Mouse (Mus musculus) urinary bladder, postnatal 25 days (tissue): ENCODE measurements at regions not wholly inside any gene's neighbourhood (a gene's known extent, or its start where the extent isn't known, plus 50 kb on each side); places are given as distances from the start of the nearest gene placed in this dataset.

Source experiments
- DNase-seq: peaks from one replicate; pipeline ENCODE4 v3.0.0; 2022; ENCODE audit warnings: low spot score

DNA sequence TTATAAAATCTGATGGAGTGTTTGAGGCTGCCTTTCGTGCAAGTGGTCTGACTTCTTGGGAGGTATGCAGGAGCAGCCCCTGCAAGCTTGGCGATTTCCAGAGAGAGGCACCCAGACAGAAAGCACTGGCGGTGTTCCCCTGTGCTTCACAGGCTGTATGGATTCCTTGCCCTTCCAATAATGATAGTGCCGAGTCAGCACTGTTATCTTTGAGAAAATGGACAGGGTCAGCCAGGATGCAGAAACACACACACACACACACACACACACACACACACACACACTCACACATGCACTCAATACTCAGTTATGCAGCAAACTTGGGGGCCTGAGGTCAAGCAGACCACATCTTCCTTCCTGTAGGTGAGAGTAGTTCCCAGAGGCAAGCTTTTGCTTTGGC lies 305.7 kb downstream of the Gadd45g start:
- DNase-seq: no peak

DNA sequence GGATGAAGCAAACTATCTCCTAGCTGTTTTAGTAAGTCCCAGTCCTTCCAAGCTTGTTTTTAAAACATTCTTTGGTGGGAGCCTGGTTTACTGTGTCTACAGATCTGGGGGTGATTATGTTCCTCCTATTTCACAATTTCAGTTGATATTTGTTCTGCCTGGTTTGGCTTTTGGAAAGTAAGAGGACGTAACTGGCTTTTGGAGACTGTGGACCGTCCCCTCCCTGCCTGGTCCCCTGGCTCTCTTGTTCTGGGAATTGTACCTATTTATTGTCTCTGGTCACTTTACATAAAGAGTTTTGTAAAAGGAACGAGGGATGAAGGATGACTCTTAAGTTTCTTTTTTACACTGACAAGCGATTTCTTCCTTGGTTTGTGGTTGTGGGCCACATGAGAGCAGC lies 306.6 kb downstream of the Gadd45g start:
- DNase-seq: no peak

DNA sequence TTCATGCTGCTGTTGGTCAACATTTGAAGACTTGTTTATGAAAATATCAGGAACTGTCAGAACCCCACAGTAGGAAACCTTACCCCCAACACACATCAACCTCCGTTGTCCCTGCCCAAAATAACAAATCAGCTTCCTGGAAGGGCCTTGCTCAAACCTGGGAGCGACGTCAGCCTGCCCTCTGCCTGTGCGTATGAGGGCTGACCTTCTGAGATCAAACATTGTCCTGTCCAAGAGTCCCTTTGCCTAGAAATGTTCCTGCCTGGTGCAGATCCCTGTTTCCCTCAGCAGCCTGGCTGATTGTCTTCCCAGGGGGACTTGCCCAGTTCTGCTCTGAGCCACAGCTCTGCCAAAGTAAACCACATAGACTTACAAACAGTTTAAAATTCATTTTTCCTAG lies 307.1 kb downstream of the Gadd45g start:
- DNase-seq: no peak

- DNase-seq: no peak
Observed at GRCm38 (mm10) chr13:52154111-52154843, 307.8 kb downstream of the Gadd45g start.

- no peak for DNase-seq
Observed at GRCm38 (mm10) chr13:52154844-52155587, 308.5 kb downstream of the Gadd45g start.

GRCm38 (mm10) chr13:52155588-52156086 lies 309.2 kb downstream of the Gadd45g start:
- DNase-seq: no peak

DNA sequence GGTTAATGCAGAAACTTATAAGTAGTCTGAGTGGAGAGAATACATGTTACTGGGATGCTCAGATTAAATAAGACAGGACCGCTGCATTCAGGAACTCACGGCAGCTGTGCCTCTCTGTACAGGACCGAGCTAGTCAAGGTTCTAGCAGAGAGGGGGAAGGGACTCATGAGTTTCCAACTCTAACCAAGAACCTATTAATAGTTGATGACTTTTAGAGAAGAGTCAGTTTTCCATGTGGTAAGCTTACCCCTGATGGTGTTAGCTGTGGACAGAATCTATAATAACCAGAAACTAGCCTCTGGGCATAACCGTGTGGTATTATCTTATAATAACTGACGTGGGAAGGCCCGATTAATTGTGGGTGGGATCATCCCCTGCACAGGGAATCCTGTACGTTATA lies 316.2 kb downstream of the Gadd45g start:
- no peak for DNase-seq

DNA sequence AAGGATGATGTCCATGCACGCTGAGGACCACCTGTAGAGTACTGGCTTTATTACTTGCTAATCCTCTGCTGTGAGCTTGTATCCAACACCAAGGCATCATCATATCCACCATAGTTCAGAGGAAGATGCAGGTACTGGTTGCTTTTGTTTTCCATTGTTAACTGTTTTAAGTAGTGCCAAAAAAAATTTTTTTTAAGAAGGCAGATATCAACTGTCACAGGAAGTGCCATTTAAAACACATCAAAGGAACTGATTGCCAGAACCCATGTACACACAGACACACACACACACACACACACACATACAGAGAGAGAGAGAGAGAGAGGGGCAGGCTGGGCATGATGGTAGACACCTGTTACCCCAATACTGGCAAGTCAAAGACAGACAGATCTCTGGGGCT lies 319.1 kb downstream of the Gadd45g start:
- DNase-seq: no peak

- DNase-seq: no peak
Observed at GRCm38 (mm10) chr13:52167968-52168367, 321.5 kb downstream of the Gadd45g start.

- no peak for DNase-seq
Observed at GRCm38 (mm10) chr13:52172706-52173346, 326.3 kb downstream of the Gadd45g start.

- no peak for DNase-seq
Observed at GRCm38 (mm10) chr13:52175665-52176064, 329.2 kb downstream of the Gadd45g start.

DNA sequence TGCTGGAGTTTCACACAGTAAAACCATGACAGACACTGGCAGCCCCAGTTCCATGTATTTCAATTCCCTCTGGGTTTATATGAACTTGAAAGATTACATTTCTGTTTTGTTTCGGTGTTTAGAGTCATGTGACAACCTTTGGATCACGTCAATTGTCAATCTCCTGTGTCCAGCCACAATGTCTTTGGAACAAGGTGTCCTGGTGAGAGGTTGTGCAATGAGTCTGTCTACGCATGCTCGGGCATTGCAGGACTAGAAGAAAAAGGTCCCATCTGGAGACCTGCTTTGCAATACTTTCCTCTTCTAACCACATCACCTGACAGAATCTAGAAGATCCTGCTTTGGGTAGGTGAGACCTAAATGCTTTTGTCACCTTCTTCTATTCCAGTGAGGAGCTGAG lies 333.5 kb downstream of the Gadd45g start:
- no peak for DNase-seq

DNA sequence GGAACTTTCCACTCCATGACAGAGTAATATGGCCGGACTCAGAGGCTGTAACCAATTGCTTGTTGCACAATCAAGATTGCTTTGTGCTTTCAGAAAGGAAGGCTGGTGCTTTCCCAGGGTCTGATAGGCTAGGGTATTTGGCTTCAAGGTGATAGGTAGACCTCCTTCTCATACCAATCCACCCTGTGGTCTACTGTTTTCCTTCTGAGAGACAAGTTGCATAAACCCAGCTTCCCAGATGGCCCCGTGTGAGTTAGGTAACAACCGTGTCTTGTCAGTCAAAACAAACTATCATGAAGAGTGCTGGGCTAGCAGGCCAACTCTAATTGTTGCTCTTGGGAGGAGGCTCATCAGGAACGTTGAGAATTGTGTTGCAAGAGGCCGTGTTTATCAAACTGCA lies 337.2 kb downstream of the Gadd45g start:
- no peak for DNase-seq

DNA sequence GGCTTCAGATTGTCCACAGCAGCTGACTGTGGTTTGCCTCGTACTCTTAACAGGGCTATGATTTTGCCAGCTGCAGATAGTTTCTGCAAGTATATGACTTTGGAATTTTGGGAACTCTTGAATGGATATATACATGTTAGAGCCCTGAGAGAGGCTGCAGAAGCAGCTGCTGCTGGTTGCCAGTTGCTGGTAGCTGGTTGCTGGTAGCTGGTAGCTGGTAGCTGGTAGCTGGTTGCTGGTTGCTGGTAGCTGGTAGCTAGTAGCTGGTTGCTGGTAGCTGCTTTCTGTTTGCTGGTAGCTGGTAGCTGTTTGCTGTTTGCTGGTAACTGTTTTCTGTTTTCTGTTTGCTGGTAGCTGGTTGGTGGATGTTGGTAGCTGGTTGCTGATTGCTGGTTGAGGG lies 339.1 kb downstream of the Gadd45g start:
- no peak for DNase-seq

DNA sequence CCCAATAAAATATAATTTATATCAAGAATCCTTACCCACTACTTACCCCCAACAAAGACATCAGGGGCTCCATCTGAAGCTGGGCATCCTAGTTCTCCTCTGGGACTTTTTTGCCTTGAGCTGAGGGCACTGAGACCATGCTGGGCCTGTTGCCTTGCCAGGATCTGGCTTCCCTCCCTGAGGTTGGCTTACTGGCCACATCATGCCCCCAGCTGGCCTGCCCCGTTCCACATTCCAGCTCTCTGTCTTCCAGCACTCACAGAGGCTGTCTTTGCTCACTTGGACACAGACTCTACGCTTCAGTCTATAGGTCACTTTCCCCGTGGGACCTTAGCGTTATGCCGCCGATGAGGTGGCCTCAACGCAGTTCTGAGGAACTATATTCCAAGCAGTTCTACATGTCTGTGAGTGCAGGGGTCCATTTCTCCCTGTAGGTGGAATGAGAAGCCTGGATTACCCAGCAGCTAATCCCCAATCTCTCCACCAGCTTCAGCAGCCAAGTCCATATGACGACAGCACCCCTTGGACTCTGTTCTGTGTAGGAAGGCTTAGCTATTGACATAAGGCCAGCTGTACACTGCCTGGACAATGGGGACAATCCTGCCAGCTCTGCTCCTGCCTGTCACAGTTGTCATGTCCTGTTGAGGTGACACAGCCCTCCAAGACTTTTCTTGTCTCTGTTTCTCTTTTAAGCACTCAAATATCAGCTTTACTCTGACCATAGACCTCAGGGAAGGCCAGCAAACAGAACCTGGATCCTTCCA lies 341.5 kb downstream of the Gadd45g start:
- DNase-seq: no peak

GRCm38 (mm10) chr13:52188605-52189003 lies 342.1 kb downstream of the Gadd45g start:
- DNase-seq: no peak

- DNase-seq: no peak
Observed at GRCm38 (mm10) chr13:52189382-52189923, 341.6 kb downstream of the Diras2 start.

DNA sequence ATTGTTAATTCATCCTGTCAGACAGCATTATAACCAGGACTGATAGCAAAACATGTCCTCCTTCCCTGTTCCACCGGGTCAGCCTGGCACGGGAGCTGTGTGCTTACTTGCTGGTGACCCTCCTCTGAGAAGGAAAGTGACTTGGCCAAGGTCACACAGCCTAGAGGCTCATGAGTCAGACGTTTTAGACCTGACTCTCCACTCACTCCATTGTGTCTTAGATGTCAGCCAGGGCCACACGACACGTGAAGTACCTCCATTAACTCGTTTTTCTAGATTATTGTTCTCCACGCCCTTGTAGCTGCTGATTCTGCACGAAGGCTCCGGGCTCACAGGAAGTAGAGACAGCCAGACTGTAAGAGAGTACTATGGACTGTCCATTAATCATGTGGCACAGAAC lies 340.8 kb downstream of the Diras2 start:
- DNase-seq: no peak

GRCm38 (mm10) chr13:52190848-52191590 lies 340.1 kb downstream of the Diras2 start:
- no peak for DNase-seq

GRCm38 (mm10) chr13:52196917-52197316 lies 334.2 kb downstream of the Diras2 start:
- DNase-seq: no peak

- DNase-seq: no peak
Observed at GRCm38 (mm10) chr13:52198649-52199348, 332.3 kb downstream of the Diras2 start.
